Mouse (Mus musculus): ENCODE measurements around the gene Dnajb4. TPM values are rescaled to one million over a fixed set of nuclear protein-coding genes. Genes with fewer than 3 reads are reported as not detected.

Gene Dnajb4
- total and polyA plus RNA-seq, 3 experiments, result 10.7 to 14.6 TPM; not detected in 1

- peaks cover 6% of the 10 kb centered on the region in 2 experiments for H3K4me1 ChIP-seq (ENCODE audit: control insufficient read depth in 1 of 2, insufficient read depth in 2 of 2, low read length in 2 of 2)
- H3K4me3 ChIP-seq (ENCODE audit: control insufficient read depth in 1 of 2, insufficient read depth in 1 of 2, low read depth in 2 of 2, low read length in 2 of 2), result no peak within 1 kb of the TSS
- H3K9ac ChIP-seq (ENCODE audit: control insufficient read depth, low read depth, low read length, poor library complexity, severe bottlenecking), result no peak within 1 kb of the TSS
- no peaks in the 10 kb centered on the region for H3K9me3 ChIP-seq (replicated peaks; ENCODE audit: insufficient read depth, low read length)
- H3K27me3 ChIP-seq (ENCODE audit: control insufficient read depth in 1 of 2, insufficient read depth in 2 of 2, low read length in 2 of 2), result no peaks in the 10 kb centered on the region
- H3K27ac ChIP-seq (ENCODE audit: control insufficient read depth, low read depth, low read length), result no peak within 1 kb of the TSS
- peaks cover 0 to 9% of the 10 kb centered on the region in 2 experiments; a peak in 2 of 4 replicates for H3K36me3 ChIP-seq (ENCODE audit: control insufficient read depth in 1 of 2, insufficient read depth in 2 of 2, low read length in 2 of 2)
- TF ChIP-seq USF2 (IDR thresholded peaks at IDR 0.05; ENCODE audit: borderline replicate concordance in 1 of 2, insufficient read depth in 1 of 2, low read depth in 1 of 2, low read length in 2 of 2) (no peak), MXI1 (IDR thresholded peaks at IDR 0.05; ENCODE audit: low read depth, low read length) (no peak), POLR2A (IDR thresholded peaks at IDR 0.05; ENCODE audit: control insufficient read depth in 1 of 2, insufficient read depth in 1 of 2, low read depth in 1 of 2, low read length in 2 of 2, poor library complexity in 1 of 2) (no peak), NRF1 (IDR thresholded peaks at IDR 0.05; ENCODE audit: insufficient read depth, low read depth, low read length, poor library complexity, severe bottlenecking) (no peak), RAD21 (IDR thresholded peaks at IDR 0.05; ENCODE audit: low read depth, low read length) (no peak), ELF1 (IDR thresholded peaks at IDR 0.05; ENCODE audit: low read depth, low read length) (no peak), MAX (IDR thresholded peaks at IDR 0.05; ENCODE audit: low read length) (no peak), CTCF (IDR thresholded peaks at IDR 0.05 in 2 of 3, conservative IDR thresholded peaks at IDR 0.05 in 1 of 3; ENCODE audit: control insufficient read depth in 1 of 3, insufficient read depth in 1 of 3, low read depth in 2 of 3, low read length in 3 of 3, poor library complexity in 1 of 3, severe bottlenecking in 1 of 3) (no peak), HCFC1 (IDR thresholded peaks at IDR 0.05; ENCODE audit: low read depth, low read length) (no peak), EP300 (IDR thresholded peaks at IDR 0.05; ENCODE audit: low read depth in 1 of 2, low read length in 2 of 2) (no peak), MAZ (IDR thresholded peaks at IDR 0.05; ENCODE audit: low read depth, low read length) (no peak), KAT2A (conservative IDR thresholded peaks at IDR 0.05; ENCODE audit: low read depth, low read length) (no peak), UBTF (IDR thresholded peaks at IDR 0.05; ENCODE audit: borderline replicate concordance, insufficient read depth, low read depth, low read length) (no peak), TAL1 (IDR thresholded peaks at IDR 0.05; ENCODE audit: low read length) (no peak), TBP (IDR thresholded peaks at IDR 0.05; ENCODE audit: low read depth, low read length) (no peak), SMC3 (IDR thresholded peaks at IDR 0.05; ENCODE audit: low read depth, low read length) (no peak), SIN3A (IDR thresholded peaks at IDR 0.05; ENCODE audit: low read length) (no peak)
- DNase-seq (ENCODE audit: low read depth, low spot score), result no peak
- no peaks in the 10 kb centered on the region for H3K79me2 ChIP-seq (ENCODE audit: control insufficient read depth, insufficient read depth, low read length, poor library complexity)
Observed at GRCm38 (mm10) chr3:152166099-152166423, 44.0 kb downstream of the Dnajb4 start, which contains the start of gene Gipc2. Gene Gipc2, minus strand, starts transcription at chr3:152166230.

GRCm38 (mm10) chr3:152165351-152166098 lies 44.6 kb downstream of the Dnajb4 start:
- TF ChIP-seq E2F4 (IDR thresholded peaks at IDR 0.05; ENCODE audit: borderline replicate concordance, low read depth, low read length), result no peak
- no peak for TF ChIP-seq MYB (IDR thresholded peaks at IDR 0.05; ENCODE audit: low read depth, low read length)
- TF ChIP-seq CTCF (IDR thresholded peaks at IDR 0.05 in 2 of 3, conservative IDR thresholded peaks at IDR 0.05 in 1 of 3; ENCODE audit: control insufficient read depth in 1 of 3, insufficient read depth in 1 of 3, low read depth in 2 of 3, low read length in 3 of 3, poor library complexity in 1 of 3, severe bottlenecking in 1 of 3), result no peak
- no peak for TF ChIP-seq NELFE (IDR thresholded peaks at IDR 0.05; ENCODE audit: low read depth, low read length)
- TF ChIP-seq POLR2A (IDR thresholded peaks at IDR 0.05; ENCODE audit: control insufficient read depth in 1 of 2, insufficient read depth in 1 of 2, low read depth in 1 of 2, low read length in 2 of 2, poor library complexity in 1 of 2), result no peak
- no peak for TF ChIP-seq USF2 (IDR thresholded peaks at IDR 0.05; ENCODE audit: borderline replicate concordance in 1 of 2, insufficient read depth in 1 of 2, low read depth in 1 of 2, low read length in 2 of 2)
- no peak for TF ChIP-seq TCF12 (IDR thresholded peaks at IDR 0.05; ENCODE audit: low read depth, low read length)
- TF ChIP-seq MXI1 (IDR thresholded peaks at IDR 0.05; ENCODE audit: low read depth, low read length), result no peak
- TF ChIP-seq SIN3A (IDR thresholded peaks at IDR 0.05; ENCODE audit: low read length), result no peak
- TF ChIP-seq GATA1 (IDR thresholded peaks at IDR 0.05; ENCODE audit: low read depth, low read length), result no peak
- no peak for TF ChIP-seq CHD2 (IDR thresholded peaks at IDR 0.05; ENCODE audit: low read length)
- TF ChIP-seq NRF1 (IDR thresholded peaks at IDR 0.05; ENCODE audit: insufficient read depth, low read depth, low read length, poor library complexity, severe bottlenecking), result no peak
- no peak for TF ChIP-seq ZMIZ1 (IDR thresholded peaks at IDR 0.05; ENCODE audit: low read depth, low read length)
- no peak for TF ChIP-seq HCFC1 (IDR thresholded peaks at IDR 0.05; ENCODE audit: low read depth, low read length)
- no peak for TF ChIP-seq ZNF384 (IDR thresholded peaks at IDR 0.05; ENCODE audit: low read depth, low read length)
- TF ChIP-seq TAL1 (IDR thresholded peaks at IDR 0.05; ENCODE audit: low read length), result no peak
- no peak for TF ChIP-seq MAZ (IDR thresholded peaks at IDR 0.05; ENCODE audit: low read depth, low read length)
- peaks cover 4% of the 10 kb centered on the region in 2 experiments; a peak in 3 of 4 replicates for H3K4me1 ChIP-seq (ENCODE audit: control insufficient read depth in 1 of 2, insufficient read depth in 2 of 2, low read length in 2 of 2)
- no peaks in the 10 kb centered on the region for H3K9me3 ChIP-seq (replicated peaks; ENCODE audit: insufficient read depth, low read length)
- H3K4me3 ChIP-seq (ENCODE audit: control insufficient read depth in 1 of 2, insufficient read depth in 1 of 2, low read depth in 2 of 2, low read length in 2 of 2), result no peak overlapping the region
- H3K9ac ChIP-seq (ENCODE audit: control insufficient read depth, low read depth, low read length, poor library complexity, severe bottlenecking), result no peak overlapping the region
- no peaks in the 10 kb centered on the region for H3K79me2 ChIP-seq (ENCODE audit: control insufficient read depth, insufficient read depth, low read length, poor library complexity)
- peaks cover 0 to 5% of the 10 kb centered on the region in 2 experiments; a peak in 2 of 4 replicates for H3K36me3 ChIP-seq (ENCODE audit: control insufficient read depth in 1 of 2, insufficient read depth in 2 of 2, low read length in 2 of 2)
- no peak for DNase-seq (ENCODE audit: low read depth, low spot score)
- no peaks in the 10 kb centered on the region for H3K27me3 ChIP-seq (ENCODE audit: control insufficient read depth in 1 of 2, insufficient read depth in 2 of 2, low read length in 2 of 2)
- H3K27ac ChIP-seq (ENCODE audit: control insufficient read depth, low read depth, low read length), result no peak overlapping the region
